Mouse (Mus musculus) layer of hippocampus, adult 18-20 months (tissue): Measurements from ENCODE around the gene Mllt3. TPM values are rescaled to one million over a fixed set of nuclear protein-coding genes. Genes with fewer than 3 reads are reported as not detected.

Experiments used
- DNase-seq, 2 experiments: peaks; one replicate each; pipeline ENCODE4 v3.0.0; 2022; ENCODE audit warnings: low spot score in 2 of 2
- total RNA-seq, 2 experiments: library from RNA; stranded (reverse); gene quantifications; 2 replicates each; pipeline ENCODE4 v1.2.3; 2021

Mllt3 gene
- total RNA-seq, 2 experiments from 2014 or later = 50.9 to 58.1 TPM

DNA sequence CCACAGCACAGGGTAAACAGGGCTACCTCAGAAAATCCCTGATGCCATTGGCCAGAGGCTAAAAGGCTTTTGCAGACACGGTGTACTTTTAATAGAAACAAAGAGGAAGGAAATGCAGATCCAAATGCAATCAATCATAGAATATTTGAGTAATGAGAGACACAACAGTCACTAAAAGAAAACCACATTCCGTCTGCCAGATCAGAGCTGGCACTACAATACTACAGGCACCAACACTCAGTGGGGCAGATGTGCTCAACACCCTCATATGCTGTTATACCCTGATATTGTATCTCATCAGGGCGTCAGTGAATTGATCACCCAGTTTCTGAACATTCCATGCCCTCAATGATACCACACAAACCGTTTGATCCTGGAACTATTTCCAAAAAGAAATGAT lies 79.4 kb downstream of the Mllt3 start:
- DNase-seq = no peak

- DNase-seq = no peak
These were observed 79.9 kb downstream of the Mllt3 start for GRCm38 (mm10) chr4:87953268-87953667.

DNA sequence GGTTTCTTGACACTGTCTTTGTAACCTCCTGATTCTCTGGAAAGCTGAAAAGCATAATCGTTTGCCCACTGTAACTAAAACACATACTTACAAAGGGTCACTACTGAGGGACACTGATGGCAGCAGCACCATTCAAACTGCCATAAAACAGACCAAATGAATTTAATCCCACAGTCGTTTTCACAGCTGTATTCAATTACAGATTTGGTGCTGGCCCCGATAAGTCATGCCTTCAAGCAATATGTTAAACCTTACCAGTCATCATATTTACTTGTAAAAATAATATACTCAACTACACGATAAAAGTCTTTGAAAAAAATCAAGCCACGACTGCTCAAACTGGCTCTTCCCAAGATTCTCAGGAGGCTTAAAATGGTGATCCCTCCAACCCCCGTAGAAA lies 83.7 kb downstream of the Mllt3 start:
- no peak for DNase-seq

DNA sequence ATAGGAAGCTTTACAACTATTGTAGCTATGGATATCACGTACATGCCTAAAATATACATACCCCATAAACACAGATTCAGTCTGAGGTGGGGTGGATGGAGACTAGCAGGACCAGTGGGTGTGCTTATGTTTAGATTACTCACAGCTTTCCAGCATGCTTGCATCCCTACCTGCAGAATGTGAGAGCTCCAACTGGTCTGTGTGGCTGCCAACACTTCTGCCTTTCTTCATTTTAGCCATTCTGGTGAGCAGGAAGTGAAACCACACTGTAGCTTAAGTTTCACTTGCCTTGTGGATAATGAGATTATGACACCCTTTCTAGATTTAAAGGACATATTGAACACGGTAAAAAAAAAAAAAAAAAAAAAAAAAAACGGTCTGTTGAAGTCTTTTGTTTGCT lies 88.8 kb downstream of the Mllt3 start:
- DNase-seq = no peak

GRCm38 (mm10) chr4:87942921-87943403 lies 90.2 kb downstream of the Mllt3 start:
- DNase-seq = no peak

- DNase-seq = no peak
These were observed 93.5 kb downstream of the Mllt3 start for GRCm38 (mm10) chr4:87939474-87940154.

GRCm38 (mm10) chr4:87936326-87936725 lies 96.8 kb downstream of the Mllt3 start:
- no peak for DNase-seq

DNA sequence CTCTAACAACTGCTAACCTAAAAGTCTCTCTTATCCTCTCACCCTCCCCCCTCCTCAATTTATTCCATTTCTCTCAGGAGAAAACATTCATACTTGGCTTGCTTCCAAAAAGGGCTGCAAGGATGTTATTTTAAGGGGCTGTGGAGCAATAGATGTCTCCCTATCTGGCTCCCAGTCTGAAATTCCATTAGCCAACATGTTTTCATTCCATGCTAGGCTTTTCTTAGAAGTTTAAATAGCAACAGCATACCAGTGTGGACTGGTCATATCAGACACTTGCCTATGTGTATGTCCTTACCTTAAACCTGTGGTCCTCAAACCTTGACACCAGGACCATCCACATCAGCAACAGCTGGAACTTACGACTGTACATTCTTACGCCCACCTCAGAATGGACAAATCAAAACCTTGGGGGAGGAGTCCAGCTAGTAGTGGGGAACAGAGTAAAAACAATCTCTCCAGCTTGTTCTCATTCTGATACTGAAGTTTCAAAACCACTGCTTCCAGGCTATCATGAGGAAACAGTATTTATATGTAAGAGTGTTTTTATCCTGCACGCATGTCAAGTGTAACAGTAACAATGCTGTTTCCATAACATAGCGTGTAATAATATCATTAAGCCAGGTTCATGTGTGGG lies 99.3 kb downstream of the Mllt3 start:
- DNase-seq = no peak

- no peak for DNase-seq
These were observed 102.6 kb downstream of the Mllt3 start for GRCm38 (mm10) chr4:87930356-87931245.

- peak in 1 of 2 experiments; percentile 48 for DNase-seq
These were observed 104.5 kb downstream of the Mllt3 start for GRCm38 (mm10) chr4:87928603-87929199.

GRCm38 (mm10) chr4:87927354-87927753 lies 105.8 kb downstream of the Mllt3 start:
- DNase-seq = no peak

GRCm38 (mm10) chr4:87920664-87921063 lies 112.5 kb downstream of the Mllt3 start:
- no peak for DNase-seq

DNA sequence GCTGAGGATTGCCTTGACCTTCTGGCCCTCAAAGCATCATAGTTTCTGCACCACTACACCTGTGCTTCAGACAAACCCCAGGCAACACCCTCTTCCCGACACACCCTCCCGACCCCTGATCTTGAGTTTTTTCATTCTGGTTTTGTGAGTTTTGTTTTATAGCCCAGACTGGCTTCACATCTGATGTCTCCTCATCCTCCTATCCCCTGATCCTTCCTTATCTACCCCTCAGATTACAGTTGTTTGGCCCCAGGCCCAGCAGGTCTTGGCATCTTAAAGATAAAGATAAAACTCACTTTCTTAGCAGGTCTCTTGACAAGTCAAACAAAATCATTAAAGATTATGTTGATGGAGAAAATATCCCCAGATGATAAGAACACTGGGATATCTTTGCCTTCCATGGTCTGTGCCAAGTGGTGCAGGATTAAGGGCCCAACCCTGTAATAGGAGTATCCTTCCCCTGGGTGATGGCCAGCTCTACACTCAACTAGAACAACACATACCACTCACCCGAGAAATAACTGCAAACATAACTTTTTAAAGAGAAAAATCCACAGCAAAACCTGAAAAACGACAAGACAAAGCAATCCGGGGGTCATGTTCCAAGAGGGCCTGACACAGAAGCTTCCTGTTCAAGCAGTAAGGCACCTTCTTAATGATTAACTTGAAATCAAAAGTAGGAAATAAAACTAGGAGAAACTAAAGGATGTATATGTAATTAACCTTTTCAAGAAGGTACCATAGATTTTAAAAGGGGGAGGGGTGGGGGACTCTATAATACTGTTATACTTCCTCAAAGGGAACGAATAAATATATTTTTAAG lies 121.8 kb downstream of the Mllt3 start:
- no peak for DNase-seq

- no peak for DNase-seq
These were observed 127.9 kb downstream of the Mllt3 start for GRCm38 (mm10) chr4:87905149-87905771.

- no peak for DNase-seq
These were observed 128.4 kb downstream of the Mllt3 start for GRCm38 (mm10) chr4:87904722-87905121.

- no peak for DNase-seq
These were observed 130.6 kb downstream of the Mllt3 start for GRCm38 (mm10) chr4:87902584-87902983.

DNA sequence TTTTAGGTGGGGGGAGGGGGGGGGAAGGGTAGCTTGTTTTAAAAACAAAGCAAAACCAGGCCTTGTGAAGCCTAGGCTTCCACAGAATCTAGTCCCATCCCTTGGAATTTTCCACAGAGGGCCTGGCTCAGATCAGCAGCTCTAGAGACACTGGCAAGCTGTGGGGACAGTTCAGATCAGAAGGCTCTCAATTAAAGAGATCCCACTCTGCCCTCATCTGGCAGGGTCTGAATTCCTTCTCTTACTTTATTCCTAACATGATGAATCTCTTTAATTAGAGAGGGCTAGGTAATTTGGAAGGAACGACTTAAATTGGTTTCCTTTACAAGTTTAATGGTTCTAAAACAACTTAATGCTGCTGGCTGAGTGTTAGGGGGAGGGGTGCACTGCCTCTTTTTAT lies 132.0 kb downstream of the Mllt3 start:
- peak in 1 of 2 experiments; percentile 40 for DNase-seq

GRCm38 (mm10) chr4:87893498-87893897 lies 139.7 kb downstream of the Mllt3 start:
- no peak for DNase-seq

DNA sequence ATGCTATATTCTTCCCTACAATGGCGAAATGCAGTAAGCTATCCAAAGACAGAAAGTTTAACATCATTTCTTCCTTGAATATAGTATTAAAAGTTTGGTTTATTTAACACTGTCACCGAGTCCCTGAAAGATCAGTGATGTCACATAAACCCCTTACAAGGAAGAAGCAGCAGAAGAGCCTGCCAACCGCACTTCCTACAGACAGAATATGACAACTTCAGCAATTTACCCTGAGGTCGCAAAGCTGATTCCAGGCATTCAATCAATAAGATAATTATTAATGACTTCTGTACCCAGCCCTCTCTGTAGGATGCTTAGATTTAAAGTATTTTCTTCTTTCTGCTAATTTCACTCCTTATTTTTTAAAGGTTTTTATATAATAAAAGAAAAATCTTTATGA lies 140.2 kb downstream of the Mllt3 start:
- no peak for DNase-seq
